Mouse (Mus musculus) megakaryocyte, embryonic 14.5 days (primary cell): ENCODE measurements at regions not wholly inside any gene's neighbourhood (a gene's known extent, or its start where the extent isn't known, plus 50 kb on each side); places are given as distances from the start of the nearest gene placed in this dataset.

ENCODE experiments used
- FLI1 ChIP-seq: IDR thresholded peaks from 2 replicates; pipeline ENCODE4 v1.6.1; 2012; ENCODE audit warnings: low read length, inconsistent platforms, mixed read lengths
- GATA1 ChIP-seq: IDR thresholded peaks from 3 replicates; pipeline ENCODE4 v1.6.1; 2012; ENCODE audit warnings: mixed read lengths, low read length, inconsistent platforms, borderline replicate concordance

- TF ChIP-seq GATA1 (no peak), FLI1 (no peak)
Measured at GRCm38 (mm10) chr17:59746106-59746505, 732.9 kb upstream of the Nudt12 start.
